Mouse (Mus musculus) small intestine, adult 2 months (tissue): ENCODE measurements around the gene Rpa3.

ENCODE experiments used
- CTCF ChIP-seq: fragments of 200-500 bp; IDR thresholded peaks from 2 replicates; pipeline ENCODE4 v1.5.1; 2012; ENCODE audit warnings: low read depth, mild to moderate bottlenecking, control low read depth, inconsistent platforms, low read length, moderate library complexity, mixed read lengths; ENCODE audit not compliant: insufficient replicate concordance, insufficient read length; ENCODE audit errors: extremely low read depth
- POLR2A ChIP-seq: fragments of 200-500 bp; IDR thresholded peaks from 2 replicates; pipeline ENCODE4 v1.6.1; 2012; ENCODE audit warnings: low read depth, mild to moderate bottlenecking, control low read depth, inconsistent platforms, low read length, moderate library complexity

- TF ChIP-seq POLR2A (no peak), CTCF (no peak)
Observed at GRCm38 (mm10) chr6:8286146-8286545, 27.2 kb upstream of the Rpa3 start.
